Mouse (Mus musculus) erythroblast, embryonic 14.5 days (primary cell): ENCODE data around the gene Dab1.

Experiments used
- GATA1 ChIP-seq: IDR thresholded peaks from 2 replicates; pipeline ENCODE4 v1.6.1; 2012; ENCODE audit warnings: low read length, inconsistent platforms, mixed read lengths
- TAL1 ChIP-seq: IDR thresholded peaks from 3 replicates; pipeline ENCODE4 v1.6.1; 2012; ENCODE audit warnings: low read length, inconsistent platforms, mixed read lengths

DNA sequence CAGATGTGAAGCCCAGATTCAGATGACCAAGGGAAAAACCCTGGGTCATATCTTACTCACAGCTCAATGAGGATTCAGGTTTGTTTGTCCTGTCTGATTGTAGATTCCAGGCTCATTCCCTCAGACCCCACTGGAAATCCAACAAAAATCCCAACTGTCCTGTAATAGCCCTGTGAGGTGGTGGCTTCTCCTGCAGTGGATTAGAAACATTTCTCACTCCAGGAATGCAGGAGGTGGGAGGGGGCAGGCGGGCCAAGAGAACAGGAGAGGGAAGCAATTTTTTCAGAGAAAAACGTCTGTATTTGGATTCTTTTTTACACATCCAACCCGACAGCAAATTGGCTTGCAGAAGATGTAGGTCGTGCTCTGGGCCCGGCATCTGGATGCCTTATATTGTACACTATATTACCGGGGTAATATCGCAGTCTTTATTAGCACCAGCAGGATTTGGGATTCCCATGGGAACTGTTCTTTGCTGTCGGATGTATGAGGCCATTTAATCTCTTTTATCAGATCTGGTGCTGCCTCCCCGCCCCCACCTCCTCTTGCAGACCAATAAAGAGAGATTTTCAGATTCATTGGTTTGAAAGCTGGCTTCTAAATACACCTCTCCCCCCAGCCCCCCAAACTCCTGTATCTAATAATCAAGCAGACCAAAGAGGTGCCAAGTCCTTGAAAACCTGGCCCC is 29.2 kb downstream of the Dab1 start:
- TF ChIP-seq GATA1 (no peak), TAL1 (no peak)
